Mouse (Mus musculus) spleen, adult 2 months (tissue): ENCODE measurements around the gene Taok3. TPM values are rescaled to one million over a fixed set of nuclear protein-coding genes. Genes with fewer than 3 reads are reported as not detected.
A peak's percentile ranks its signal among the peaks of the same experiment; 100 is the strongest.

Source experiments
- DNase-seq, 2 experiments: peaks; one replicate each; pipeline versions ENCODE4 v3.0.0 to v3.0.0-alpha.2; 2012 to 2021; ENCODE audit warnings: low spot score in 2 of 2, low read depth in 1 of 2
- H3K27ac ChIP-seq: fragments of 200-500 bp; 2 replicates; pipeline ENCODE4 v1.5.1; 2012; ENCODE audit warnings: low read length, inconsistent platforms; ENCODE audit not compliant: insufficient read depth
- H3K27me3 ChIP-seq: fragments of 200-500 bp; 2 replicates; pipeline ENCODE4 v1.6.1; 2012; ENCODE audit warnings: mild to moderate bottlenecking, moderate library complexity, low read length, inconsistent platforms; ENCODE audit not compliant: control insufficient read depth, insufficient read depth
- H3K36me3 ChIP-seq: fragments of 200-500 bp; 2 replicates; pipeline ENCODE4 v1.6.1; 2012; ENCODE audit warnings: mild to moderate bottlenecking, low read length, inconsistent platforms; ENCODE audit not compliant: control insufficient read depth, insufficient read depth
- H3K4me1 ChIP-seq: fragments of 200-500 bp; 2 replicates; pipeline ENCODE4 v1.6.1; 2011; ENCODE audit warnings: inconsistent platforms; ENCODE audit not compliant: control insufficient read depth, insufficient read depth, insufficient read length
- H3K4me3 ChIP-seq: fragments of 200-500 bp; 2 replicates; pipeline ENCODE4 v1.5.1; 2011; ENCODE audit warnings: mild to moderate bottlenecking, inconsistent platforms; ENCODE audit not compliant: insufficient read depth, insufficient read length; ENCODE audit errors: extremely low read depth
- CTCF ChIP-seq: fragments of 200-500 bp; IDR thresholded peaks from 2 replicates; pipeline ENCODE4 v1.5.1; 2011; ENCODE audit warnings: mild to moderate bottlenecking, inconsistent platforms; ENCODE audit not compliant: insufficient read depth, insufficient read length, insufficient replicate concordance; ENCODE audit errors: extremely low read depth
- POLR2A ChIP-seq: fragments of 200-500 bp; IDR thresholded peaks from 2 replicates; pipeline ENCODE4 v1.6.1; 2011; ENCODE audit warnings: low read depth, low read length, inconsistent platforms
- WGBS: fragments of 180-500 bp; shearing (Covaris S2); methylation state at CpG from one replicate; pipeline ENCODE4 v1.1.7; 2018; 5-methylcytosine and 5-hydroxymethylcytosine counted together
- polyA plus RNA-seq: library from polyadenylated mRNA; depleted of rRNA; stranded (reverse); fragments of >200 nt; gene quantifications from 2 replicates; pipeline ENCODE4 v1.2.3, GENCODE M21; 2012

Taok3 gene
- polyA plus RNA-seq, 1 experiment = 18.4 TPM

GRCm38 (mm10) chr5:117231059-117231458, 111.1 kb downstream of the Taok3 start:
- 84% methylated on average over 12 of the region's 12 CpGs for WGBS
- Histone ChIP-seq H3K27ac (no peak overlapping the region), H3K27me3 (no peaks in the 10 kb centered on the region), H3K4me1 (no peaks in the 10 kb centered on the region), H3K4me3 (no peak overlapping the region), H3K36me3 (peaks cover 42% of the 10 kb centered on the region)
- no peak for DNase-seq
- TF ChIP-seq POLR2A = no peak

- no peaks in the 10 kb centered on the region for H3K4me1 ChIP-seq
- no peak overlapping the region for H3K27ac ChIP-seq
- no peak for DNase-seq
- 87% methylated on average over 5 of the region's 5 CpGs for WGBS
- TF ChIP-seq CTCF (no peak), POLR2A (no peak)
- H3K27me3 ChIP-seq = no peaks in the 10 kb centered on the region
- H3K36me3 ChIP-seq = peaks cover 20% of the 10 kb centered on the region
- no peak overlapping the region for H3K4me3 ChIP-seq
Observed at GRCm38 (mm10) chr5:117236540-117236939, 116.6 kb downstream of the Taok3 start.

- no peak for TF ChIP-seq CTCF
- TF ChIP-seq POLR2A = no peak
- Histone ChIP-seq H3K27me3 (no peaks in the 10 kb centered on the region), H3K4me3 (no peak overlapping the region), H3K27ac (no peak overlapping the region), H3K36me3 (peaks cover 22% of the 10 kb centered on the region), H3K4me1 (no peaks in the 10 kb centered on the region)
- DNase-seq = no peak
- 97% methylated on average over 4 of the region's 4 CpGs for WGBS
Observed at GRCm38 (mm10) chr5:117239106-117239505, 119.2 kb downstream of the Taok3 start.

GRCm38 (mm10) chr5:117240321-117240731, 120.4 kb downstream of the Taok3 start:
- TF ChIP-seq POLR2A = no peak
- no peak for TF ChIP-seq CTCF
- WGBS = 84% methylated on average over 12 of the region's 12 CpGs

GRCm38 (mm10) chr5:117240761-117241322, 120.9 kb downstream of the Taok3 start:
- TF ChIP-seq POLR2A = no peak
- no peak for TF ChIP-seq CTCF
- no peaks in the 10 kb centered on the region for H3K4me1 ChIP-seq
- H3K4me3 ChIP-seq = peak overlapping the region; percentile 24; the same call in 1 of the 2 replicates
- DNase-seq = no peak
- no peaks in the 10 kb centered on the region for H3K27me3 ChIP-seq
- 86% methylated on average over 32 of the region's 32 CpGs for WGBS
- peaks cover 15% of the 10 kb centered on the region for H3K36me3 ChIP-seq
- H3K27ac ChIP-seq = no peak overlapping the region

More at GRCm38 (mm10) chr5:117240321-117240731, 120.4 kb downstream of the Taok3 start:
- H3K27me3 ChIP-seq = no peaks in the 10 kb centered on the region
- H3K27ac ChIP-seq = no peak overlapping the region
- H3K4me1 ChIP-seq = no peaks in the 10 kb centered on the region
- peaks cover 15% of the 10 kb centered on the region for H3K36me3 ChIP-seq
- peak overlapping the region; percentile 24; the same call in 1 of the 2 replicates for H3K4me3 ChIP-seq
- DNase-seq = no peak

- 89% methylated on average over 16 of the region's 16 CpGs for WGBS
- no peaks in the 10 kb centered on the region for H3K4me1 ChIP-seq
- H3K27me3 ChIP-seq = no peaks in the 10 kb centered on the region
- H3K27ac ChIP-seq = no peak overlapping the region
- peaks cover 17% of the 10 kb centered on the region for H3K36me3 ChIP-seq
- no peak for TF ChIP-seq CTCF
- no peak for TF ChIP-seq POLR2A
- H3K4me3 ChIP-seq = no peak overlapping the region
- DNase-seq = no peak
Observed at GRCm38 (mm10) chr5:117241935-117242531, 122.1 kb downstream of the Taok3 start.
